Mouse (Mus musculus) embryonic fibroblast, embryonic 13.5 days (primary cell): ENCODE measurements around the gene Slc7a6. TPM values are rescaled to one million over a fixed set of nuclear protein-coding genes. Genes with fewer than 3 reads are reported as not detected.

Experiments used
- H3K27ac ChIP-seq: 2 replicates; pipeline ENCODE4 v1.5.1; 2012; ENCODE audit warnings: low read length, control low read depth, inconsistent platforms; ENCODE audit not compliant: insufficient read depth
- H3K4me1 ChIP-seq: 2 replicates; pipeline ENCODE4 v1.6.1; 2011; ENCODE audit warnings: low read length; ENCODE audit not compliant: control insufficient read depth, insufficient read depth
- H3K4me3 ChIP-seq: 2 replicates; pipeline ENCODE4 v1.5.1; 2011; ENCODE audit warnings: mild to moderate bottlenecking, control low read depth, low read length; ENCODE audit not compliant: insufficient read depth
- CTCF ChIP-seq: IDR thresholded peaks from 2 replicates; pipeline ENCODE4 v1.5.1; 2011; ENCODE audit warnings: mild to moderate bottlenecking, control low read depth, low read length, moderate library complexity, borderline replicate concordance; ENCODE audit not compliant: insufficient read depth
- POLR2A ChIP-seq: IDR thresholded peaks from 2 replicates; pipeline ENCODE4 v1.6.1; 2011; ENCODE audit warnings: low read depth, mild to moderate bottlenecking, control low read depth, low read length, moderate library complexity
- polyA plus RNA-seq: library from polyadenylated mRNA; stranded (reverse); fragments of >200 nt; gene quantifications from 2 replicates; pipeline ENCODE4 v1.2.4, GENCODE M21; 2011; ENCODE audit warnings: low read depth; ENCODE audit not compliant: missing spikeins, insufficient read length

Slc7a6 gene
- polyA plus RNA-seq, 1 experiment, result 57.4 TPM

DNA sequence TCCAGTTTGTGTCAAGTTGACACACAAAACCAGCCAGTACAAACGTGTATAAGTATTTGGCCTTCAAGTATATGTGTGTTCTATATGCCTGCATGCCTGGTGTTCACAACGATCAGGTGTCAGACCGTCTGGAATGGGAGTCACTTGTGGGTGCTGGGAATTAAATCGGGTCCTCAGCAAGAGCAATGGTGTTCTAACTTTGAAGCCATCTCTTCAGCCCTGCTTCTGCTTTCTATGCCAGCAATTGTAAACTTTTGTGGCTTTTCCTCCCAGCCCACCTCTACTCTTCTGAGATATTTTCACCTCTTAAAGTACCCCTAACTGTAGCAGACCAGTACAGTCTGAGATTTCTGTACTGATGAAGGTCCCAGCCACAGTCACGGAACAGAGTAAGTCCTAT lies 28.5 kb upstream of the Slc7a6 start:
- no peak overlapping the region for H3K27ac ChIP-seq
- no peak for TF ChIP-seq CTCF
- TF ChIP-seq POLR2A, result no peak

DNA sequence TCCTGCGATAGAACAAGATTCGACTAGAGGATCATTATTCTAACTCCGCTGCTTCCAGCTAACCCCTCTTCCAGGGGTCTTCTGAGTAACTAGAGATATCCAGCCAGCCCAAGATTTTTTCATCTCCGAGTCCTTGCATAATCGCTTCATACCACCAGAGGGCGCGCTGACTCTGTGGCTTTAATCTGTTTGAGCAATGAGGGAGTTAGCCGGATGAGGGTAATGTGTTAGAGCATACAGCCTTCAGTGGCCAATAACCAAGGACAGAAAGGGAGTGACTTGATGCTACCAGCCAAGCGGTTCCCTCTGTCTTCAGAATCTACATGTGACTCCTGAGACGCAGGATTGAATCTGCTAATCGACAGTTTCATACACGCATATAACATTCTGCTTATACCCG lies 27.9 kb upstream of the Slc7a6 start:
- no peak overlapping the region for H3K27ac ChIP-seq
- no peaks in the 10 kb centered on the region for H3K4me1 ChIP-seq
- TF ChIP-seq POLR2A, result no peak
- TF ChIP-seq CTCF, result peak; percentile 58; the same call in 1 of the 2 replicates
- H3K4me3 ChIP-seq, result no peak overlapping the region

More for the DNA sequence above, 28.5 kb upstream of the Slc7a6 start:
- H3K4me3 ChIP-seq, result no peak overlapping the region
- H3K4me1 ChIP-seq, result no peaks in the 10 kb centered on the region

DNA sequence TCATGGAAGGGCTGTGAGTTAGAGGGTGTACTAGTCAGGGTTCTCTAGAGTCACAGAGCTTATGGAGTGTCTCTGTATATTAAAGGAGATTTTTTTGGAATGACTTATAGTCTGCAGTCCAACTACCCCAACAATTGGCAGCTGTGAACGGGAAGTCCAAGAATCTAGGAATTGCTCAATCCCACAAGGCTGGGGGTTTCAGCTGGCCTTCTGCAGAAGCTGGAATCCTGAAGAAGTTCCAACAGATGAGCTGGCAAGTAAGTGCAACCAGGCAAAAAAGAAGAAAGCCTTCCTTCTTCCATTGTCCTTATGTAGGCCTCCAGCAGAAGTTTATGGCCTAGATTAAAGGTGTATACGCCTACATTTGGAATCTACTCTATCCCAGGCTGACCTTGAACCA lies 23.3 kb upstream of the Slc7a6 start:
- no peaks in the 10 kb centered on the region for H3K4me1 ChIP-seq
- peak overlapping the region; percentile 100 for H3K27ac ChIP-seq
- TF ChIP-seq POLR2A, result no peak
- H3K4me3 ChIP-seq, result no peak overlapping the region

DNA sequence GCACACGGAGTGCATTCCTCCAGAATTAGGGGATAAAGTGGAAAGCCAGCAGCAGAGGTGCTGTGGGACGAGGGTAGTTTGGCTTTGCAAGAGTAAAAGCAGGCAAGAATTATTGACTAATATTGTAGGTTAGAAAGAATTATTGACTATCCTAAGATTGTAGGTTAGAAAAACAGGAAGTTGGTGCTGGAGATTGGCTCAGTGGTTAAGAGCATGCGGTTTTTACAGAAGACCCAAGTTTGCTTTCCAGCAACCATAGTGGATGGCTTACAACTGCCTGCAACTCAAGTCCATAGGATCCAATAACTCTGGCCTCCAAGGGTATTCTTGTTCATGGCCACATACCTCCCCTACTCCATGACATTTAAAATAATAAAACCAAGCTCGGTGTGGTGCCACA lies 22.6 kb upstream of the Slc7a6 start:
- no peak for TF ChIP-seq CTCF
- TF ChIP-seq POLR2A, result no peak
- H3K4me1 ChIP-seq, result no peaks in the 10 kb centered on the region
- H3K4me3 ChIP-seq, result no peak overlapping the region
- peak overlapping the region; percentile 100 for H3K27ac ChIP-seq

DNA sequence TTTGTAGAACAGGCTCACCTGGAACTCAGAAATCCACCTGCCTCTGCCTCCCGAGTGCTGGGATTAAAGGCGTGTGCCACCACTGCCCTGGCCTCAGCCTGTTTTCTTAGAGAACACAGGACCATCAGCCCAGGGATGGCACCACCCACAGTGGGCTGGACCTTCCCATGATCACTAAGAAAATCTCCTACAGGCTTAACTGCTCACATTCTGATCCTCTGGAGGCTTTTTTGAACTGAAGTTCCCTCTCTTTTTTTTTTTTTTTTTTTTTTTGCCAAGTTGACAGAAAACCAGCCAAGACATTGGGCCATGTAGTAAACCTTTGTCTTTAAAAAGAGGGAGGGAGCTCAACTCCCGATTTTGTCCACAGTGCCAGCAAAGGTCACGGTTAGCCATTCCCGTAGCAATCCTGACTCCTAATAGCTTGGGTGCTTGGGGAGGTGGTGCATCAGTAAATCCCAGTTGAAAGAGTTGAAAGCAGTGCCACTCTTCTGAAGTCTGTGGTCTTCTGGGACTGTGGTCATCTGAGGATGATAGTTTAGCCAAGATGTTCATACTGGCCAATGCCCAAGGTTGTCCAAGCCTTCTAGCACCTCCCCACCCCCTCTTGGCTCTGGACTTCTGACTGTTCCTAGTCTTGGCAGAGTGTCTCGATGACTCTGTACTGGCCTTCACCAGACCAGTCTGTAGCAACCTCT lies 20.6 kb upstream of the Slc7a6 start:
- H3K4me1 ChIP-seq, result peaks cover 6% of the 10 kb centered on the region; the same call in 1 of the 2 replicates
- no peak overlapping the region for H3K27ac ChIP-seq
- no peak for TF ChIP-seq POLR2A
- TF ChIP-seq CTCF, result no peak
- H3K4me3 ChIP-seq, result no peak overlapping the region

DNA sequence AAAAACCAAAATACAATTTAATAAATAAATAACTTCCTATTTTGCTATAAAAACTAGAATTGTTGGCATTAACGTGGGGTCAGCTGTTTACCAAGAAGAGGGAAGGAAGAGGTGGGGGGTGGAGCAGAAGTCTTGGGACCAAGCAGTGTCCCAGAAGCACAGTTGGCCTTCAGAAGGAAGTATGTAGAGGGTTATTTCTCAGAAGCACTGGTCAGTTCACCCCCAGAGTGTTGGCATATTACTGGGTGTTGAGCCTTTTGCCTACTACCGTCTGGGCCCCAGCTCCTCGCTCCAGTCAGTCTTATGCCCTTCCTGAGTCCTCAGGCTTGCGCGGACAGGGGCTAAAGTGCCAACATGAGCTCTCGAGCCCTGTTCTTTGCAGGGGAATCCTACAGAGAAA lies 19.6 kb upstream of the Slc7a6 start:
- H3K4me1 ChIP-seq, result peaks cover 6% of the 10 kb centered on the region; the same call in 1 of the 2 replicates
- TF ChIP-seq CTCF, result no peak
- no peak for TF ChIP-seq POLR2A

DNA sequence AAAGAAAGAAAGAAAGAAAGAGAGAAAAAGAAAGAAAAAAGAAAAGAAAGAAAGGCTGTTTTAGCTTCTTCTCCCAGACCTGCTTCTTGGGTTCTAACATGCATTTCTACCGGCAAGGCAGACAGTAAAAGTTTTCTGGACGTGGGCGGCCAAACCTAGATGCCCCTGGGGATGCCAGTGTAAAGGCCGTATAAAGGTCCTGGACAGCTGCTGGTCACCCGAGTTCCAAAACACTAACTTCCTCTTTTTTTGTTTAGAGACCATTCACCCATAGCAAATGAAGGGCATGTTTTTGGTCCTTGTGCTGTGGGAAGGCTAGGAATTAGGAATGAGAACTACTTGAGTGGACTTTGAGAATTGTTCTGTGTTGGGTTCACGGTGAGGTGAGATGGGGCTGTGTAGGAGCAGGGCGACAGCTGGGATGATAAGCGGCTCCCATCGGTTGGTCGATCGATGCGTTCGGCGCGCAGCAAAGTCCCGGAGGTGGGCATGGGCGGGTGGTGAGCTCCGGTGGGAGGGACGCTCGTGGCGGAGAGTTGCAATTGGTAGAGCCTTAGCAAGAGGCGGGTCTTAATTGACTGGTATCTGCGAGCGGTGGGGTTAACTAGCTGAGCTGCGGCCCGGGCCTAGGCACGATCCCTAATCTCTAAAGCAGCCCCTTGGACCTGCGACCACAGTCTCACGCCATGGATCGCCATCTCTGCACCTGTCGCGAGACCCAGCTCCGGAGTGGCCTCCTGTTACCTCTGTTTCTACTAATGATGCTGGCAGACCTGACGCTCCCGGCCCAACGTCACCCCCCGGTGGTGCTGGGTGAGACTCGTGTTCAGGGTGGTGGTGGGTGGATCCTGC lies 18.6 kb upstream of the Slc7a6 start, which contains the start of gene Pla2g15:
Gene Pla2g15 (plus strand): TSS at position 599 of the 852 bp plus-strand sequence.
- no peak for TF ChIP-seq CTCF
- peak; percentile 80 for TF ChIP-seq POLR2A
- Histone ChIP-seq H3K27ac (peak within 1 kb of the TSS; percentile 42), H3K4me3 (peak within 1 kb of the TSS; percentile 63), H3K4me1 (peaks cover 6% of the 10 kb centered on the region; the same call in 1 of the 2 replicates)

More for the DNA sequence above, 19.6 kb upstream of the Slc7a6 start:
- Histone ChIP-seq H3K27ac (no peak overlapping the region), H3K4me3 (no peak overlapping the region)

DNA sequence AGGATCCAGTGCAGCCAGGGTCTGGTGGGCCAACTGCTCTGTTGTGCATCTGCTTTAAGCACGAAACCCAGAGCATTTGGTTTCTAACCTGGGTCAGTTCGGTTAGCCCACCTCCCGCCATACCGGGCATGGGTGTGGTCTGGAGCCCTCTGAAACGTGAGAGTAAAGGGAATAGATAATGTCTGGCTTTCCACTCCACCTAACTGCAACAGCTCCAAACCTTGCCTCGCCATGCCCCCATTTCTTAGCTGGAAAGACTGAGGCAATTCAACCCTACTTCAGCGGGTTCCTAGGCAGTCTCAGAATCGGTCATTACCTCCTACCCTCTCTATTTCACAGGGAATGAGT lies 18.0 kb upstream of the Slc7a6 start:
- peak overlapping the region; percentile 63 for H3K4me3 ChIP-seq
- H3K4me1 ChIP-seq, result peaks cover 6% of the 10 kb centered on the region; the same call in 1 of the 2 replicates
- TF ChIP-seq CTCF, result no peak
- TF ChIP-seq POLR2A, result no peak
- 0 out of 2 replicates have a peak overlapping the region, but pooled peaks have one; percentile 1 for H3K27ac ChIP-seq

DNA sequence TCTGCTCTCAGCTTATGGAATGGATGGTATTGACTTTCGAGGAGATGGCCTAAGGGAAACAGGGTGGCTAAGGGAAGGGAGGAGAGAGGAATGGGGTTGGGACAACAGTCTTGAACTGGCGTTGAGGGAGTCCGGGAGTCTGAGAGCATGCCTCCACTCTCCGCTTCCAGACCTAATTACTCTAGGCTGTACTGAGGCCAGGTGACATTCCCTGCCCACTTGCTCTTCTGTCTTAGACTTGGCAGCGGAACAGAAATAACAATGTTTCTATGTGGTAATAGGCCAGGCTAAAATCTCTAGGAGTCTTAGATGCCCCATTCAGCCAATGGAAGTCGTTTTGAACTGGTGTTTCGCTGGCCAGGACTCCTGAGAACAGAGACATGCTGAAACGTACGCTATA lies 17.6 kb upstream of the Slc7a6 start:
- H3K4me1 ChIP-seq, result peaks cover 6% of the 10 kb centered on the region; the same call in 1 of the 2 replicates
- no peak overlapping the region for H3K27ac ChIP-seq
- H3K4me3 ChIP-seq, result peak overlapping the region; percentile 63
- TF ChIP-seq POLR2A (no peak), CTCF (no peak)

DNA sequence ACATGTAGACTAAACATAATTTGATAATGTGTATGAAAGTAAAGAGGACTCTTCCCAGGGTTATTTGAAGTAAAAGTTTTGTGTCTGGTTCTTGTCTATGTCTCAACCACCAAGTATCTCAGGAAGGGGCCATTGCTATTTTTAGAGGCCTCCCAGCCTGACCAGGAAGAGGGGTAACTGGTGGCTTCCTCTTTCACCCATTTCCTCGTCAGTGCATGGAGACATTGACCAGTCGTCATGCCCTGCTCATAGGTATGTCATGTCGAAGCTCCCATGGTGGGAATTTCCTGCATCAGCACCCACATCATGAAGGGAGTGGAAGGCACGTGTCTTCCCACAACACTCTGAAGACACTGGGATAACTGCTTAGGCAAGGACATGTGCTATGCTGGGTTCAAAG lies 15.8 kb upstream of the Slc7a6 start:
- Histone ChIP-seq H3K27ac (no peak overlapping the region), H3K4me1 (peaks cover 6% of the 10 kb centered on the region; the same call in 1 of the 2 replicates), H3K4me3 (no peak overlapping the region)
- TF ChIP-seq CTCF (no peak), POLR2A (no peak)
